Mouse (Mus musculus) hindbrain, embryonic 10.5 days (tissue): ENCODE results near the gene Rabl3. TPM values are rescaled to one million over a fixed set of nuclear protein-coding genes. Genes with fewer than 3 reads are reported as not detected.

Source experiments
- DNase-seq: peaks from one replicate; pipeline ENCODE4 v3.0.0-alpha.2; 2017; ENCODE audit warnings: low spot score
- H3K27ac ChIP-seq: fragments of 300-500 bp; sonication (generic); 2 replicates; pipeline ENCODE4 v1.5.1; 2016; ENCODE audit warnings: mild to moderate bottlenecking, moderate library complexity
- H3K27me3 ChIP-seq: fragments of 300-500 bp; sonication (generic); 2 replicates; pipeline ENCODE4 v1.6.1; 2016; ENCODE audit warnings: mild to moderate bottlenecking; ENCODE audit not compliant: poor library complexity, insufficient read depth, severe bottlenecking
- H3K36me3 ChIP-seq: fragments of 300-500 bp; sonication (generic); 2 replicates; pipeline ENCODE4 v1.6.1; 2016; ENCODE audit warnings: mild to moderate bottlenecking, moderate library complexity
- H3K4me1 ChIP-seq: fragments of 300-500 bp; sonication (generic); replicated peaks from 2 replicates; pipeline ENCODE4 v1.6.1; 2016; ENCODE audit warnings: mild to moderate bottlenecking
- H3K4me3 ChIP-seq: fragments of 300-500 bp; sonication (generic); 2 replicates; pipeline ENCODE4 v1.5.1; 2016; ENCODE audit warnings: mild to moderate bottlenecking, moderate library complexity
- H3K9me3 ChIP-seq: fragments of 300-500 bp; sonication (generic); 2 replicates; pipeline ENCODE4 v1.6.1; 2016; ENCODE audit warnings: mild to moderate bottlenecking, moderate library complexity
- WGBS: fragments of 180-500 bp; shearing (Covaris S2); methylation state at CpG from one replicate; pipeline ENCODE4 v1.1.7; 2016; 5-methylcytosine and 5-hydroxymethylcytosine counted together
- polyA plus RNA-seq: library from polyadenylated mRNA; unstranded; fragments of >200 nt; fragmentation: Nextera tagmentation; extraction: Ambion mirVana; gene quantifications from 2 replicates; pipeline ENCODE4 v1.2.1, GENCODE M21; 2016

Rabl3 gene
- polyA plus RNA-seq, 1 experiment from 2014 or later, result 38.3 TPM

GRCm38 (mm10) chr16:37583306-37583705 lies 43.6 kb downstream of the Rabl3 start:
- Histone ChIP-seq H3K27me3 (no peaks in the 10 kb centered on the region), H3K27ac (peak overlapping the region; percentile 91), H3K36me3 (no peaks in the 10 kb centered on the region), H3K4me1 (peaks cover 49% of the 10 kb centered on the region), H3K4me3 (no peak overlapping the region), H3K9me3 (no peaks in the 10 kb centered on the region)
- DNase-seq, result no peak
- 70% methylated on average over 3 of the region's 3 CpGs for WGBS

- no peaks in the 10 kb centered on the region for H3K36me3 ChIP-seq
- H3K4me1 ChIP-seq, result peaks cover 49% of the 10 kb centered on the region
- H3K27ac ChIP-seq, result peak overlapping the region; percentile 91
- H3K4me3 ChIP-seq, result peak overlapping the region; percentile 45
- no peaks in the 10 kb centered on the region for H3K27me3 ChIP-seq
- no peak for DNase-seq
- H3K9me3 ChIP-seq, result no peaks in the 10 kb centered on the region
- 36% methylated on average over 6 of the region's 6 CpGs for WGBS
Measured at GRCm38 (mm10) chr16:37583801-37584200, 44.1 kb downstream of the Rabl3 start.

DNA sequence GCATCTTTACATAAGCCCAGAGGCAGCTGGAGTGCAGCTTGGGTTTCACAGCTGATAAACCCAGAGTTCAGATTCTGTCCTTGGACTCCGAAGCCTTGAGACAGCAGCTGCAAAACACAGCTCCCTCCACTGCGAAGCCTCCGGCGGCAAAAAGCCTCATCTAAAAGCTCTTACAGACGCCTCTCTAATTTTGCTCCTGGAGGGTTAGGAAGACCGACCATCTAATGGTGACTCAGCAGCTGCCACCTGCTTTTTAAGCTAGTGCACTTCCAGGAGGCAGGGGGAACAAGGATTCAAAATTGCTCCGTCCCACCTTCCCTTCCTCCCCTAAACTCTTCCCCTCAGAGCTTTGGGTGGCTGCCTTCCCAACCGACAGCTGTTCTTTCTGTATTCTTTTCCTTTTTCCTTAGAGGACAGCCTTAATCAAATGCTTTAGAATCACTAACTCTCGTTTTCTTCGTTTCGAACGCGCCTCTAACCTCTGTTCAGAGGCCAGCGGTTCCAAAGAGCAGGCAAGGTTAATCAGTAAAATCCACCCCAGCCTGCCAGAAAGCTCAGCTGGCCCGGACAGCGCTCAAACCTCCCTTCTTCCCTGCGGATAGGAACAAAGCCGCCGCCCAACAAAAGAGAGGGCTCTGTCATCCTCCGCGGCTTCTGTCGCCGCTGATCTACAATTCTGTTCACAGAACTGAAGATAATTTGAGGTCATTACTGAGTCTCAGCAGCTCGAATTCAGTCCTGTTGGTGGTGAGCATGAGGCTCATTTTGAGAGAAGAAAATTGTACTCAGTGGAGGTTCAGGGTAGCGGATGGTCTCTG lies 44.7 kb downstream of the Rabl3 start:
- Histone ChIP-seq H3K4me3 (peak overlapping the region; percentile 45), H3K9me3 (no peaks in the 10 kb centered on the region), H3K4me1 (peaks cover 49% of the 10 kb centered on the region), H3K36me3 (no peaks in the 10 kb centered on the region), H3K27me3 (no peaks in the 10 kb centered on the region), H3K27ac (peak overlapping the region; percentile 91)
- WGBS, result 3% methylated on average over 25 of the region's 25 CpGs
- peak; percentile 86 for DNase-seq

GRCm38 (mm10) chr16:37585129-37585563 lies 45.5 kb downstream of the Rabl3 start:
- H3K9me3 ChIP-seq, result no peaks in the 10 kb centered on the region
- H3K27me3 ChIP-seq, result no peaks in the 10 kb centered on the region
- H3K36me3 ChIP-seq, result no peaks in the 10 kb centered on the region
- WGBS, result 53% methylated on average over 8 of the region's 8 CpGs
- H3K4me3 ChIP-seq, result peak overlapping the region; percentile 45; the same call in 1 of the 2 replicates
- H3K27ac ChIP-seq, result peak overlapping the region; percentile 91
- no peak for DNase-seq
- H3K4me1 ChIP-seq, result peaks cover 49% of the 10 kb centered on the region

GRCm38 (mm10) chr16:37590921-37591320 lies 51.2 kb downstream of the Rabl3 start:
- 94% methylated on average over 3 of the region's 3 CpGs for WGBS
- DNase-seq, result no peak

DNA sequence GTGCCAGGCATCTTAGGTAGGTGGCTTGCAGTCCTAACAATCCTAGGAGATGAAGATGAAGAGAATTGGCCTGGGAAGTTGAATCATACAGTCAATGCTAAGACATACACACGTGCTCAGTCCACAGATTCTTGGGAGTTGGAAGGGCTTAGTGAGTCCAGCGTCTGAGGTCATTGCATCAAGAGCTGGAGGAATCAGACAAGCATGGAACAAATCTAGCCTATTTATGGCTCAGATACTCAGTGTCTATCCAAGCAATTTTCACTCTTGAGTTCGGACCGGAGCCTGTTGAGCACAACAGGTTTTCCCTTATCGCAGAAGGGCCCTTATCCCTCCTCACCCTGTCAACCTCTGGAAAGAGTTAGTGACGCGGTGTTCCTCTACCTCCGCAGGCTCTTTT lies 51.9 kb downstream of the Rabl3 start:
- H3K4me3 ChIP-seq, result no peak overlapping the region
- H3K9me3 ChIP-seq, result no peaks in the 10 kb centered on the region
- no peaks in the 10 kb centered on the region for H3K27me3 ChIP-seq
- 0 out of 2 replicates have a peak, but pooled peaks cover 2% of the 10 kb centered on the region for H3K4me1 ChIP-seq
- no peak overlapping the region for H3K27ac ChIP-seq
- H3K36me3 ChIP-seq, result no peaks in the 10 kb centered on the region
- 90% methylated on average over 8 of the region's 8 CpGs for WGBS
- no peak for DNase-seq

More at GRCm38 (mm10) chr16:37590921-37591320, 51.2 kb downstream of the Rabl3 start:
- no peaks in the 10 kb centered on the region for H3K9me3 ChIP-seq
- H3K4me1 ChIP-seq, result peaks cover 3% of the 10 kb centered on the region; the same call in 1 of the 2 replicates
- no peaks in the 10 kb centered on the region for H3K27me3 ChIP-seq
- H3K4me3 ChIP-seq, result no peak overlapping the region
- no peaks in the 10 kb centered on the region for H3K36me3 ChIP-seq
- H3K27ac ChIP-seq, result no peak overlapping the region

GRCm38 (mm10) chr16:37597412-37597811 lies 57.7 kb downstream of the Rabl3 start:
- H3K4me3 ChIP-seq, result no peak overlapping the region
- no peak overlapping the region for H3K27ac ChIP-seq
- no peaks in the 10 kb centered on the region for H3K27me3 ChIP-seq
- no peaks in the 10 kb centered on the region for H3K36me3 ChIP-seq
- no peak for DNase-seq
- H3K9me3 ChIP-seq, result no peaks in the 10 kb centered on the region
- 87% methylated on average over 5 of the region's 5 CpGs for WGBS
- H3K4me1 ChIP-seq, result no peaks in the 10 kb centered on the region

GRCm38 (mm10) chr16:37598463-37598862 lies 58.8 kb downstream of the Rabl3 start:
- H3K4me3 ChIP-seq, result no peak overlapping the region
- no peak for DNase-seq
- no peaks in the 10 kb centered on the region for H3K9me3 ChIP-seq
- 94% methylated on average over 7 of the region's 7 CpGs for WGBS
- no peak overlapping the region for H3K27ac ChIP-seq
- H3K36me3 ChIP-seq, result no peaks in the 10 kb centered on the region
- H3K4me1 ChIP-seq, result no peaks in the 10 kb centered on the region
- H3K27me3 ChIP-seq, result no peaks in the 10 kb centered on the region

DNA sequence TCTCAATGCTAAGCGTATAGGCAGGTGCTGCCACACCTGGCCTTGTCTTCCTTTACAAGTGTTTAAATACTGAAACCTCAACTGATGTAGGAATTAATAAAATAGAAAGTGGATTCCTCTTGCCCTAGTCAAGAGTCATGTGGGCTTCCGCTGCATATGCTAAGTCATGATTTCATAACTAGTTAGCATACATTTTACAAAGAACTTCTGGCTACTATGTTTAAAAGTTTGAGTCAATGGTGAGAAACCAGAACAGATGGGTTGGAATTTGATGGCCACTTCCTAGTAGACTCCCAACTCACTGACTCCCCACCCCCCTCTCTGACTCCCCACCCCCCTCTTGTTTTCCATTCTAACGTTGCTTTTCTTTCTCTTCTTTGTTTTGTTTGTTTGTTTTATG lies 59.6 kb downstream of the Rabl3 start:
- no peaks in the 10 kb centered on the region for H3K36me3 ChIP-seq
- H3K27me3 ChIP-seq, result no peaks in the 10 kb centered on the region
- no peak overlapping the region for H3K4me3 ChIP-seq
- WGBS, result 78% methylated on average over 3 of the region's 3 CpGs
- H3K9me3 ChIP-seq, result no peaks in the 10 kb centered on the region
- no peak for DNase-seq
- H3K27ac ChIP-seq, result no peak overlapping the region
- H3K4me1 ChIP-seq, result no peaks in the 10 kb centered on the region

GRCm38 (mm10) chr16:37603431-37603830 lies 63.7 kb downstream of the Rabl3 start:
- Histone ChIP-seq H3K27ac (no peak overlapping the region), H3K4me1 (peaks cover 6% of the 10 kb centered on the region; the same call in 1 of the 2 replicates), H3K36me3 (no peaks in the 10 kb centered on the region), H3K27me3 (no peaks in the 10 kb centered on the region), H3K9me3 (no peaks in the 10 kb centered on the region), H3K4me3 (no peak overlapping the region)
- no peak for DNase-seq
- 96% methylated on average over 1 of the region's 1 CpGs for WGBS

GRCm38 (mm10) chr16:37604243-37604642 lies 64.6 kb downstream of the Rabl3 start:
- H3K27me3 ChIP-seq, result no peaks in the 10 kb centered on the region
- H3K4me1 ChIP-seq, result peaks cover 9% of the 10 kb centered on the region; the same call in 1 of the 2 replicates
- H3K4me3 ChIP-seq, result no peak overlapping the region
- H3K9me3 ChIP-seq, result no peaks in the 10 kb centered on the region
- no peak overlapping the region for H3K27ac ChIP-seq
- H3K36me3 ChIP-seq, result no peaks in the 10 kb centered on the region
- 92% methylated on average over 6 of the region's 6 CpGs for WGBS
- no peak for DNase-seq

GRCm38 (mm10) chr16:37610333-37610732 lies 70.6 kb downstream of the Rabl3 start:
- H3K36me3 ChIP-seq, result no peaks in the 10 kb centered on the region
- peaks cover 20% of the 10 kb centered on the region; the same call in 1 of the 2 replicates for H3K4me1 ChIP-seq

GRCm38 (mm10) chr16:37611072-37611471 lies 71.4 kb downstream of the Rabl3 start:
- H3K4me1 ChIP-seq, result peaks cover 20% of the 10 kb centered on the region; the same call in 1 of the 2 replicates
- H3K9me3 ChIP-seq, result no peaks in the 10 kb centered on the region
- H3K27me3 ChIP-seq, result no peaks in the 10 kb centered on the region
- no peaks in the 10 kb centered on the region for H3K36me3 ChIP-seq
- DNase-seq, result peak; percentile 14
- H3K4me3 ChIP-seq, result no peak overlapping the region
- WGBS, result 78% methylated on average over 7 of the region's 7 CpGs
- no peak overlapping the region for H3K27ac ChIP-seq

More at GRCm38 (mm10) chr16:37610333-37610732, 70.6 kb downstream of the Rabl3 start:
- WGBS, result 85% methylated on average over 8 of the region's 8 CpGs
- Histone ChIP-seq H3K4me3 (no peak overlapping the region), H3K9me3 (no peaks in the 10 kb centered on the region), H3K27me3 (no peaks in the 10 kb centered on the region), H3K27ac (no peak overlapping the region)
- DNase-seq, result no peak
